ENCODE assay signal across 12 mouse cellular contexts in genomic region chr6:40023592-40024335, GRCm38 (mm10).
DNase-seq lines count a peak whose midpoint lies in the region; ATAC-seq lines count a peak whose summit lies in the region.
"Had no signal": no experiment of that assay in that cellular context is flagged by ENCODE, and none has a peak within 500 bp of the region (broad histone marks: within the 10 kb centered on the region; RNA-seq: fewer than 3 reads in every experiment).

No protein-coding gene starts in this region.

- H3K4me3 ChIP-seq in hindbrain, embryonic 14.5 days (replicated peaks; ENCODE audit: low read length), result no peak overlapping the region
- H3K4me3 ChIP-seq in heart, embryonic 10.5 days, result no peak overlapping the region

- peak overlapping the region; percentile 80 for H3K27ac ChIP-seq in hindbrain, embryonic 14.5 days
- no peak overlapping the region for H3K27ac ChIP-seq in heart, embryonic 10.5 days

- no peaks in the 10 kb centered on the region for H3K36me3 ChIP-seq in hindbrain, embryonic 14.5 days (replicated peaks; ENCODE audit: control insufficient read depth, insufficient read depth)
- H3K36me3 ChIP-seq in heart, embryonic 10.5 days, result no peaks in the 10 kb centered on the region

- no peak overlapping the region for H3K9ac ChIP-seq in hindbrain, embryonic 14.5 days

- no peaks in the 10 kb centered on the region for H3K27me3 ChIP-seq in hindbrain, embryonic 14.5 days (ENCODE audit: control insufficient read depth, insufficient read depth, low read length)
- no peaks in the 10 kb centered on the region for H3K27me3 ChIP-seq in heart, embryonic 10.5 days (ENCODE audit: insufficient read depth, poor library complexity, severe bottlenecking)

- 49% methylated on average over 4 of the region's 4 CpGs for WGBS in hindbrain, embryonic 14.5 days
- WGBS in heart, embryonic 10.5 days, result 77% methylated on average over 4 of the region's 4 CpGs

- intact Hi-C loops in left cerebral cortex, postnatal 25 days (cut with DNase I), result no loop called here
- intact Hi-C loops in heart, postnatal 36 days (cut with DNase I), result no loop called here

- DNase-seq in cerebellum, adult 9-10 months, result peak; percentile 22
- DNase-seq in cerebellum, adult 18-20 months, result no peak
- peak; percentile 85 for DNase-seq in Muller cell, postnatal 12 days (ENCODE audit: inconsistent ontology term)
- DNase-seq in hindbrain, embryonic 14.5 days (ENCODE audit: low spot score), result peak; percentile 81
- DNase-seq in left cerebral cortex, postnatal 25 days (ENCODE audit: low spot score in 2 of 2), result peak; percentile 54 to 75
- DNase-seq in heart, postnatal 36 days, result no peak
- no peak for DNase-seq in heart, embryonic 10.5 days (ENCODE audit: low spot score)
- no peak for DNase-seq in spleen, postnatal 36 days (ENCODE audit: low spot score in 2 of 2)
- DNase-seq: cerebellum, postnatal 36 days; kidney, adult 18-20 months; lung, adult 2 months; thymus, postnatal 36 days had no signal

- no peaks in the 10 kb centered on the region for H3K9me3 ChIP-seq in hindbrain, embryonic 14.5 days (ENCODE audit: control insufficient read depth, low read length)
- no peaks in the 10 kb centered on the region for H3K9me3 ChIP-seq in heart, embryonic 10.5 days

- peaks cover 19% of the 10 kb centered on the region for H3K4me1 ChIP-seq in hindbrain, embryonic 14.5 days (replicated peaks; ENCODE audit: control insufficient read depth, insufficient read depth, low read length)
- H3K4me1 ChIP-seq in heart, embryonic 10.5 days, result no peaks in the 10 kb centered on the region

- peak; percentile 85 for ATAC-seq in hindbrain, embryonic 14.5 days (ENCODE audit: low FRiP score)

- no peak overlapping the region for H3K4me2 ChIP-seq in hindbrain, embryonic 14.5 days (replicated peaks)

Comparison
In these comparisons a context has a peak if more than half of its experiments do, and no peak if none do; other contexts are left out.
1. DNase-seq: peak in cerebellum, adult 9-10 months (single experiment), Muller cell, postnatal 12 days (single experiment), hindbrain, embryonic 14.5 days (single experiment) and left cerebral cortex, postnatal 25 days (2 of 2); none in cerebellum, adult 18-20 months (0 of 2), heart, postnatal 36 days (0 of 2), heart, embryonic 10.5 days (single experiment) and spleen, postnatal 36 days (0 of 2).